22 mouse cellular contexts compared by ENCODE assay signal in the genomic region with DNA sequence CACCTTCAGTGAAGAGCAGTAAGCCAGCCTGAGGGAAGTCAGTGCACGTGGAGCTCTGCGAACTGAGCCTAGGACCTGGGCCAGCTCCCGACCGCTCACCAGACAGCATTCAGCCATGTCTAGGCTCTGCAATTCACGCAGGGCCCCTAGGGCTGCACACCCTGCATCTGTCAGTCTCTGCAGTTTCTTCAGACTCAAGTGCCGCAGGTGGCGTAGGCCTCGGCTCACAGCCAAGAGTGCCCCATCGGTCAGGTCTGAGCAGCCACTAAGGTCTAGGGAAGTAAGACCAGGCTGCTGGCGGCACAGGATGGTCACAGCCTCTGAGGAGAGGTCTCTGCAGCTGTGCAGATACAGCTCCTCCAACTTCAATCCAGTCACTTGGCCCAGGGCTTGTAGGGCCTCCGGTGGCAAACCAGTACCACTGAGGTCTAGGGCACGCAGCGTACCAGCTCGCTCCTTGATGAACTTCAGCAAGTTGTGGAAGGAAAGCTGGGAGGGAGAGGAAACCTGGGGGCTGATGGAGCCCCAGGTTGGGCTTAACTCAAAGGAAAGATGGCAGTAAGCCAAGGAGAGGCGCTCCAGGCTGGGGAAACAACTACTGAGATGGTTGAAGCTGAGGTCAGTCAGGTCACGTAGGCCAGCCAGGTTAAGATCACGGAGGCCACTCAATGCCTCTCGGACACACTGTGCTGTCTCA. TPM values are rescaled to one million over a fixed set of nuclear protein-coding genes. Genes with fewer than 3 reads are reported as not detected.
DNase-seq lines count a peak whose midpoint lies in the region; ATAC-seq and TF ChIP-seq lines count a peak whose summit lies in the region.
"Had no signal": no experiment of that assay in that cellular context is flagged by ENCODE, and none has a peak within 500 bp of the region (broad histone marks: within the 10 kb centered on the region; RNA-seq: fewer than 3 reads in every experiment).

No protein-coding gene starts in this region.

- no peak overlapping the region for H3K9ac ChIP-seq in embryonic facial prominence, embryonic 15.5 days
- H3K9ac ChIP-seq in liver, embryonic 13.5 days, result no peak overlapping the region
- no peak overlapping the region for H3K9ac ChIP-seq in liver, postnatal 0 days (replicated peaks)
- H3K9ac ChIP-seq: embryonic facial prominence, embryonic 13.5 days; forebrain, embryonic 15.5 days; hindbrain, embryonic 12.5 days; intestine, embryonic 15.5 days; liver, embryonic 14.5 days; neural tube, embryonic 12.5 days had no signal

- H3K9me3 ChIP-seq in embryonic facial prominence, embryonic 15.5 days (replicated peaks), result no peaks in the 10 kb centered on the region
- no peaks in the 10 kb centered on the region for H3K9me3 ChIP-seq in embryonic facial prominence, embryonic 10.5 days
- H3K9me3 ChIP-seq in liver, embryonic 13.5 days (replicated peaks), result no peaks in the 10 kb centered on the region
- H3K9me3 ChIP-seq in liver, postnatal 0 days (ENCODE audit: low read length), result no peaks in the 10 kb centered on the region
- H3K9me3 ChIP-seq: embryonic facial prominence, embryonic 13.5 days; forebrain, embryonic 15.5 days; heart, embryonic 10.5 days; hindbrain, embryonic 12.5 days; intestine, embryonic 15.5 days; limb, embryonic 10.5 days; midbrain, embryonic 10.5 days; neural tube, embryonic 12.5 days had no signal

- POLR2A ChIA-PET in Patski (lab: Charles Lee), result no interaction called here

- CTCF ChIA-PET in Patski (lab: Charles Lee), result no interaction called here

- 0 out of 2 replicates have a peak, but pooled peaks have one; percentile 17 for ATAC-seq in embryonic facial prominence, embryonic 15.5 days (ENCODE audit: insufficient number of reproducible peaks, low FRiP score, low TSS enrichment, low read depth)
- ATAC-seq in liver, embryonic 13.5 days (ENCODE audit: low read depth), result no peak
- no peak for ATAC-seq in liver, postnatal 0 days
- peak; percentile 4 for ATAC-seq in Patski
- ATAC-seq: forebrain, embryonic 15.5 days; intestine, embryonic 15.5 days had no signal

- H3K4me3 ChIP-seq in embryonic facial prominence, embryonic 15.5 days (replicated peaks), result no peak overlapping the region
- H3K4me3 ChIP-seq in embryonic facial prominence, embryonic 10.5 days, result no peak overlapping the region
- no peak overlapping the region for H3K4me3 ChIP-seq in liver, embryonic 13.5 days (replicated peaks)
- H3K4me3 ChIP-seq in liver, postnatal 0 days (ENCODE audit: low read depth, low read length), result no peak overlapping the region
- H3K4me3 ChIP-seq: embryonic facial prominence, embryonic 13.5 days; forebrain, embryonic 15.5 days; heart, embryonic 10.5 days; hindbrain, embryonic 12.5 days; intestine, embryonic 15.5 days; left cerebral cortex, adult 2 months; limb, embryonic 10.5 days; midbrain, embryonic 10.5 days; neural tube, embryonic 12.5 days had no signal

- H3K36me3 ChIP-seq in embryonic facial prominence, embryonic 15.5 days, result peaks cover 74% of the 10 kb centered on the region
- peaks cover 93% of the 10 kb centered on the region for H3K36me3 ChIP-seq in embryonic facial prominence, embryonic 10.5 days (replicated peaks)
- H3K36me3 ChIP-seq in liver, embryonic 13.5 days, result peaks cover 99% of the 10 kb centered on the region
- peaks cover 70% of the 10 kb centered on the region for H3K36me3 ChIP-seq in liver, postnatal 0 days (replicated peaks; ENCODE audit: insufficient read depth, low read length)

- 83% methylated on average over 18 of the region's 18 CpGs for WGBS in embryonic facial prominence, embryonic 15.5 days
- 88% methylated on average over 18 of the region's 18 CpGs for WGBS in embryonic facial prominence, embryonic 10.5 days
- WGBS in liver, embryonic 13.5 days (ENCODE audit: insufficient replicate concordance), result 91% methylated on average over 18 of the region's 18 CpGs
- 88% methylated on average over 18 of the region's 18 CpGs for WGBS in liver, postnatal 0 days (ENCODE audit: insufficient replicate concordance)

- no peaks in the 10 kb centered on the region for H3K27me3 ChIP-seq in embryonic facial prominence, embryonic 15.5 days
- H3K27me3 ChIP-seq in embryonic facial prominence, embryonic 10.5 days (replicated peaks; ENCODE audit: low read depth, poor library complexity, severe bottlenecking), result no peaks in the 10 kb centered on the region
- no peaks in the 10 kb centered on the region for H3K27me3 ChIP-seq in liver, embryonic 13.5 days
- no peaks in the 10 kb centered on the region for H3K27me3 ChIP-seq in liver, postnatal 0 days (ENCODE audit: insufficient read depth, low read length)
- no peaks in the 10 kb centered on the region for H3K27me3 ChIP-seq in Patski
- H3K27me3 ChIP-seq: embryonic facial prominence, embryonic 13.5 days; forebrain, embryonic 15.5 days; hindbrain, embryonic 12.5 days; intestine, embryonic 15.5 days; neural tube, embryonic 12.5 days had no signal

- H3K4me2 ChIP-seq in embryonic facial prominence, embryonic 15.5 days (replicated peaks), result no peak overlapping the region
- no peak overlapping the region for H3K4me2 ChIP-seq in liver, embryonic 13.5 days
- H3K4me2 ChIP-seq in liver, postnatal 0 days (ENCODE audit: low read depth, low read length), result no peak overlapping the region
- H3K4me2 ChIP-seq: embryonic facial prominence, embryonic 13.5 days; forebrain, embryonic 15.5 days; hindbrain, embryonic 12.5 days; intestine, embryonic 15.5 days; neural tube, embryonic 12.5 days had no signal

- TF ChIP-seq EP300 in liver, postnatal 0 days (IDR thresholded peaks at IDR 0.05; ENCODE audit: low read depth), result no peak

- in situ Hi-C loops in Patski (cut with MboI; ENCODE audit: low pct_unique_long_range_greater_than_20kb), result no loop called here

- no peak overlapping the region for H3K27ac ChIP-seq in embryonic facial prominence, embryonic 15.5 days (replicated peaks)
- H3K27ac ChIP-seq in embryonic facial prominence, embryonic 10.5 days (replicated peaks), result no peak overlapping the region
- H3K27ac ChIP-seq in liver, embryonic 13.5 days, result peak overlapping the region; percentile 77; the same call in 1 of the 2 replicates
- H3K27ac ChIP-seq in liver, postnatal 0 days (ENCODE audit: low read depth), result no peak overlapping the region
- H3K27ac ChIP-seq: embryonic facial prominence, embryonic 13.5 days; forebrain, embryonic 15.5 days; heart, embryonic 10.5 days; hindbrain, embryonic 12.5 days; intestine, embryonic 15.5 days; left cerebral cortex, adult 2 months; limb, embryonic 10.5 days; liver, embryonic 14.5 days; midbrain, embryonic 10.5 days; neural tube, embryonic 12.5 days had no signal

- no peak for DNase-seq in embryonic facial prominence, embryonic 10.5 days (ENCODE audit: low spot score)
- DNase-seq in liver, embryonic 13.5 days, result no peak
- DNase-seq in liver, postnatal 0 days, result no peak
- no peak for DNase-seq in Patski (ENCODE audit: low read depth, low spot score)
- DNase-seq in cerebellum, adult 9-11 months, result peak; percentile 79
- no peak for DNase-seq in frontal cortex, postnatal 14 days (ENCODE audit: low spot score in 2 of 2)
- DNase-seq: heart, postnatal 10 days; layer of hippocampus, adult 9-11 months; lung, postnatal 14 days; right cerebral cortex, adult 18-20 months; thymus, postnatal 4 days had no signal

- no peak for TF ChIP-seq CTCF in liver, postnatal 0 days (IDR thresholded peaks at IDR 0.05; ENCODE audit: low read depth)
- TF ChIP-seq CTCF in Patski (IDR thresholded peaks at IDR 0.05), result no peak

- no peaks in the 10 kb centered on the region for H3K4me1 ChIP-seq in embryonic facial prominence, embryonic 15.5 days
- H3K4me1 ChIP-seq in embryonic facial prominence, embryonic 10.5 days, result peaks cover 6% of the 10 kb centered on the region
- peaks cover 84% of the 10 kb centered on the region for H3K4me1 ChIP-seq in liver, embryonic 13.5 days (replicated peaks)
- peaks cover 11% of the 10 kb centered on the region; the same call in 1 of the 2 replicates for H3K4me1 ChIP-seq in liver, postnatal 0 days (ENCODE audit: insufficient read depth)
- H3K4me1 ChIP-seq: embryonic facial prominence, embryonic 13.5 days; forebrain, embryonic 15.5 days; hindbrain, embryonic 12.5 days; intestine, embryonic 15.5 days; limb, embryonic 10.5 days; neural tube, embryonic 12.5 days had no signal

RNA-seq across cellular contexts. Expression of a gene that starts 9.8 kb away (rescaled TPM):
- 9.9 and 11.4 TPM in 2 replicates for polyA plus RNA-seq in embryonic facial prominence, embryonic 15.5 days (2015; fragmentation: Nextera tagmentation; extraction: Ambion mirVana)
- polyA plus RNA-seq in embryonic facial prominence, embryonic 10.5 days (2016; fragmentation: Nextera tagmentation; extraction: Ambion mirVana), result 2.7 and 3.5 TPM in 2 replicates
- polyA plus RNA-seq in liver, embryonic 13.5 days (2015; fragmentation: Nextera tagmentation; extraction: Ambion mirVana), result 2.1 and 2.8 TPM in 2 replicates
- polyA plus RNA-seq in liver, postnatal 0 days (2015; fragmentation: Nextera tagmentation; extraction: Ambion mirVana), result 7.8 TPM in 2 replicates
- polyA plus RNA-seq in Patski (2021), result 7.2 TPM

RNA-seq across cellular contexts. Expression of a gene that starts 10.9 kb away (rescaled TPM):
- polyA plus RNA-seq in embryonic facial prominence, embryonic 15.5 days (2015; fragmentation: Nextera tagmentation; extraction: Ambion mirVana), result 1.6 and 2.0 TPM in 2 replicates
- polyA plus RNA-seq in embryonic facial prominence, embryonic 10.5 days (2016; fragmentation: Nextera tagmentation; extraction: Ambion mirVana), result 1.3 TPM in 2 replicates
- 9.4 and 9.5 TPM in 2 replicates for polyA plus RNA-seq in liver, embryonic 13.5 days (2015; fragmentation: Nextera tagmentation; extraction: Ambion mirVana)
- 7.7 and 7.8 TPM in 2 replicates for polyA plus RNA-seq in liver, postnatal 0 days (2015; fragmentation: Nextera tagmentation; extraction: Ambion mirVana)
- 0.83 TPM for polyA plus RNA-seq in Patski (2021)

RNA-seq across cellular contexts. Expression of a gene that starts 10.9 kb away (rescaled TPM):
- polyA plus RNA-seq in embryonic facial prominence, embryonic 15.5 days (2015; fragmentation: Nextera tagmentation; extraction: Ambion mirVana), result 131 TPM in 2 replicates
- polyA plus RNA-seq in embryonic facial prominence, embryonic 10.5 days (2016; fragmentation: Nextera tagmentation; extraction: Ambion mirVana), result 93.0 and 99.4 TPM in 2 replicates
- 103 and 108 TPM in 2 replicates for polyA plus RNA-seq in liver, embryonic 13.5 days (2015; fragmentation: Nextera tagmentation; extraction: Ambion mirVana)
- 75.2 and 75.4 TPM in 2 replicates for polyA plus RNA-seq in liver, postnatal 0 days (2015; fragmentation: Nextera tagmentation; extraction: Ambion mirVana)
- polyA plus RNA-seq in Patski (2021), result 64.8 TPM

RNA-seq across cellular contexts. Expression of a gene that starts 17.8 kb away (rescaled TPM):
- 67.9 and 79.6 TPM in 2 replicates for polyA plus RNA-seq in embryonic facial prominence, embryonic 15.5 days (2015; fragmentation: Nextera tagmentation; extraction: Ambion mirVana)
- 125 and 138 TPM in 2 replicates for polyA plus RNA-seq in embryonic facial prominence, embryonic 10.5 days (2016; fragmentation: Nextera tagmentation; extraction: Ambion mirVana)
- polyA plus RNA-seq in liver, embryonic 13.5 days (2015; fragmentation: Nextera tagmentation; extraction: Ambion mirVana), result 187 and 232 TPM in 2 replicates
- polyA plus RNA-seq in liver, postnatal 0 days (2015; fragmentation: Nextera tagmentation; extraction: Ambion mirVana), result 62.9 and 65.7 TPM in 2 replicates
- 72.6 TPM for polyA plus RNA-seq in Patski (2021)

RNA-seq across cellular contexts. Expression of a gene that starts 19.3 kb away (rescaled TPM):
- polyA plus RNA-seq in embryonic facial prominence, embryonic 15.5 days (2015; fragmentation: Nextera tagmentation; extraction: Ambion mirVana), result 10.2 and 11.0 TPM in 2 replicates
- polyA plus RNA-seq in embryonic facial prominence, embryonic 10.5 days (2016; fragmentation: Nextera tagmentation; extraction: Ambion mirVana), result 9.9 and 11.6 TPM in 2 replicates
- polyA plus RNA-seq in liver, embryonic 13.5 days (2015; fragmentation: Nextera tagmentation; extraction: Ambion mirVana), result 6.2 and 6.7 TPM in 2 replicates
- polyA plus RNA-seq in liver, postnatal 0 days (2015; fragmentation: Nextera tagmentation; extraction: Ambion mirVana), result 6.6 and 7.1 TPM in 2 replicates
- 2.4 TPM for polyA plus RNA-seq in Patski (2021)

Comparison
In these comparisons a context has a peak if more than half of its experiments do, and no peak if none do; other contexts are left out.
1. ATAC-seq: peak in embryonic facial prominence, embryonic 15.5 days (single experiment) and Patski (single experiment); none in liver, embryonic 13.5 days (single experiment) and liver, postnatal 0 days (single experiment).